Mouse (Mus musculus): ENCODE measurements around the gene Zbtb24.

- TF ChIP-seq CTCF (IDR thresholded peaks at IDR 0.05; ENCODE audit: borderline replicate concordance, extremely low read depth, insufficient read depth, insufficient read length) (no peak), POLR2A (IDR thresholded peaks at IDR 0.05; ENCODE audit: borderline replicate concordance, extremely low read depth, insufficient read depth, insufficient read length, poor library complexity, severe bottlenecking) (no peak)
Observed at GRCm38 (mm10) chr10:41449684-41450083, 499 bp upstream of the Zbtb24 start.
